Mouse (Mus musculus) midbrain, embryonic 12.5 days (tissue): Measurements from ENCODE around the gene Caln1. TPM values are rescaled to one million over a fixed set of nuclear protein-coding genes. Genes with fewer than 3 reads are reported as not detected.
A peak's percentile ranks its signal among the peaks of the same experiment; 100 is the strongest.

Source experiments
- ATAC-seq: fragments of 200-750 bp; cut with Nextera tagmentation; 2 replicates; pipeline ENCODE4 v1.8.0; 2017; ENCODE audit warnings: low read depth, moderate TSS enrichment, moderate library complexity; ENCODE audit not compliant: low FRiP score
- H3K27ac ChIP-seq: fragments of 300-500 bp; sonication (generic); replicated peaks from 2 replicates; pipeline ENCODE4 v1.5.1; 2016; ENCODE audit warnings: mild to moderate bottlenecking
- H3K27me3 ChIP-seq: fragments of 300-500 bp; sonication (generic); 2 replicates; pipeline ENCODE4 v1.6.1; 2016; ENCODE audit warnings: mild to moderate bottlenecking
- H3K36me3 ChIP-seq: fragments of 300-500 bp; sonication (generic); 2 replicates; pipeline ENCODE4 v1.6.1; 2016
- H3K4me1 ChIP-seq: fragments of 300-500 bp; sonication (generic); 2 replicates; pipeline ENCODE4 v1.6.1; 2016
- H3K4me2 ChIP-seq: fragments of 300-500 bp; sonication (generic); replicated peaks from 2 replicates; pipeline ENCODE4 v1.6.1; 2016; ENCODE audit warnings: mild to moderate bottlenecking, moderate library complexity
- H3K4me3 ChIP-seq: fragments of 300-500 bp; sonication (generic); 2 replicates; pipeline ENCODE4 v1.5.1; 2016; ENCODE audit warnings: mild to moderate bottlenecking
- H3K9ac ChIP-seq: fragments of 300-500 bp; sonication (generic); replicated peaks from 2 replicates; pipeline ENCODE4 v1.6.1; 2016; ENCODE audit warnings: mild to moderate bottlenecking, moderate library complexity
- H3K9me3 ChIP-seq: fragments of 300-500 bp; sonication (generic); 2 replicates; pipeline ENCODE4 v1.6.1; 2016; ENCODE audit warnings: mild to moderate bottlenecking
- WGBS: fragments of 180-500 bp; shearing (Covaris S2); methylation state at CpG from one replicate; pipeline ENCODE4 v1.1.7; 2016; 5-methylcytosine and 5-hydroxymethylcytosine counted together
- polyA plus RNA-seq: library from polyadenylated mRNA; unstranded; fragments of >200 nt; fragmentation: Nextera tagmentation; extraction: Ambion mirVana; gene quantifications from 2 replicates; pipeline ENCODE4 v1.2.1, GENCODE M21; 2016

Caln1 gene
- 0.89 and 1.2 TPM in 2 replicates for polyA plus RNA-seq

- no peaks in the 10 kb centered on the region for H3K36me3 ChIP-seq
- no peak for ATAC-seq
- no peaks in the 10 kb centered on the region for H3K4me1 ChIP-seq
- no peak within 1 kb of the TSS for H3K4me3 ChIP-seq
- no peaks in the 10 kb centered on the region for H3K27me3 ChIP-seq
- WGBS = 87% methylated on average over 11 of the region's 11 CpGs
- H3K9me3 ChIP-seq = no peaks in the 10 kb centered on the region
- H3K27ac ChIP-seq = no peak within 1 kb of the TSS
- no peak within 1 kb of the TSS for H3K9ac ChIP-seq
- no peak within 1 kb of the TSS for H3K4me2 ChIP-seq
These were observed at the start of gene Caln1 for GRCm38 (mm10) chr5:130369237-130369636. Caln1 (plus strand) TSS chr5:130369455.

- no peaks in the 10 kb centered on the region for H3K4me1 ChIP-seq
- H3K9me3 ChIP-seq = peaks cover 4% of the 10 kb centered on the region; the same call in 1 of the 2 replicates
- no peak for ATAC-seq
- H3K9ac ChIP-seq = no peak overlapping the region
- no peak overlapping the region for H3K4me2 ChIP-seq
- no peaks in the 10 kb centered on the region for H3K27me3 ChIP-seq
- 94% methylated on average over 5 of the region's 5 CpGs for WGBS
- H3K27ac ChIP-seq = no peak overlapping the region
- no peak overlapping the region for H3K4me3 ChIP-seq
- H3K36me3 ChIP-seq = peaks cover 12% of the 10 kb centered on the region
These were observed 49.5 kb upstream of the Caln1 start for GRCm38 (mm10) chr5:130319783-130320182.

- Histone ChIP-seq H3K4me2 (no peak overlapping the region), H3K27me3 (no peaks in the 10 kb centered on the region), H3K4me3 (no peak overlapping the region), H3K9me3 (peaks cover 4% of the 10 kb centered on the region; the same call in 1 of the 2 replicates), H3K4me1 (no peaks in the 10 kb centered on the region), H3K9ac (no peak overlapping the region), H3K27ac (no peak overlapping the region), H3K36me3 (peaks cover 19% of the 10 kb centered on the region)
- ATAC-seq = no peak
- WGBS = 84% methylated on average over 3 of the region's 3 CpGs
These were observed 48.8 kb upstream of the Caln1 start for GRCm38 (mm10) chr5:130320485-130320884.

GRCm38 (mm10) chr5:130325486-130325885 is 43.8 kb upstream of the Caln1 start:
- no peak for ATAC-seq
- no peaks in the 10 kb centered on the region for H3K27me3 ChIP-seq
- no peak overlapping the region for H3K4me3 ChIP-seq
- WGBS = 97% methylated on average over 8 of the region's 8 CpGs
- no peak overlapping the region for H3K27ac ChIP-seq
- no peak overlapping the region for H3K4me2 ChIP-seq
- H3K9me3 ChIP-seq = peaks cover 4% of the 10 kb centered on the region; the same call in 1 of the 2 replicates
- no peaks in the 10 kb centered on the region for H3K4me1 ChIP-seq
- H3K36me3 ChIP-seq = peaks cover 23% of the 10 kb centered on the region
- no peak overlapping the region for H3K9ac ChIP-seq

- Histone ChIP-seq H3K27ac (no peak overlapping the region), H3K9me3 (peaks cover 4% of the 10 kb centered on the region; the same call in 1 of the 2 replicates), H3K27me3 (no peaks in the 10 kb centered on the region), H3K4me1 (peaks cover 3% of the 10 kb centered on the region; the same call in 1 of the 2 replicates), H3K9ac (no peak overlapping the region), H3K36me3 (peaks cover 23% of the 10 kb centered on the region), H3K4me2 (no peak overlapping the region), H3K4me3 (no peak overlapping the region)
- no peak for ATAC-seq
- WGBS = 85% methylated on average over 6 of the region's 6 CpGs
These were observed 41.5 kb upstream of the Caln1 start for GRCm38 (mm10) chr5:130327615-130328263.

GRCm38 (mm10) chr5:130328366-130328765 is 40.9 kb upstream of the Caln1 start:
- Histone ChIP-seq H3K4me2 (no peak overlapping the region), H3K27me3 (no peaks in the 10 kb centered on the region), H3K9me3 (peaks cover 4% of the 10 kb centered on the region; the same call in 1 of the 2 replicates), H3K4me3 (no peak overlapping the region), H3K27ac (no peak overlapping the region), H3K36me3 (peaks cover 23% of the 10 kb centered on the region), H3K9ac (no peak overlapping the region), H3K4me1 (peaks cover 3% of the 10 kb centered on the region; the same call in 1 of the 2 replicates)
- no peak for ATAC-seq
- 85% methylated on average over 9 of the region's 9 CpGs for WGBS

- no peaks in the 10 kb centered on the region for H3K27me3 ChIP-seq
- H3K9me3 ChIP-seq = no peaks in the 10 kb centered on the region
- H3K4me2 ChIP-seq = no peak overlapping the region
- no peak overlapping the region for H3K27ac ChIP-seq
- no peak for ATAC-seq
- H3K4me3 ChIP-seq = no peak overlapping the region
- peaks cover 3% of the 10 kb centered on the region; the same call in 1 of the 2 replicates for H3K4me1 ChIP-seq
- WGBS = 82% methylated on average over 2 of the region's 2 CpGs
- peaks cover 19% of the 10 kb centered on the region for H3K36me3 ChIP-seq
- no peak overlapping the region for H3K9ac ChIP-seq
These were observed 39.4 kb upstream of the Caln1 start for GRCm38 (mm10) chr5:130329889-130330288.

GRCm38 (mm10) chr5:130330801-130331200 is 38.5 kb upstream of the Caln1 start:
- H3K27me3 ChIP-seq = no peaks in the 10 kb centered on the region
- H3K9ac ChIP-seq = no peak overlapping the region
- H3K4me3 ChIP-seq = no peak overlapping the region
- ATAC-seq = no peak
- WGBS = 90% methylated on average over 4 of the region's 4 CpGs
- H3K36me3 ChIP-seq = peaks cover 19% of the 10 kb centered on the region
- no peak overlapping the region for H3K27ac ChIP-seq
- H3K4me2 ChIP-seq = no peak overlapping the region
- no peaks in the 10 kb centered on the region for H3K9me3 ChIP-seq
- peaks cover 3% of the 10 kb centered on the region; the same call in 1 of the 2 replicates for H3K4me1 ChIP-seq

GRCm38 (mm10) chr5:130331206-130331605 is 38.0 kb upstream of the Caln1 start:
- no peak overlapping the region for H3K27ac ChIP-seq
- peak overlapping the region; percentile 24; the same call in 1 of the 2 replicates for H3K9ac ChIP-seq
- peaks cover 17% of the 10 kb centered on the region for H3K36me3 ChIP-seq
- no peaks in the 10 kb centered on the region for H3K9me3 ChIP-seq
- no peak overlapping the region for H3K4me2 ChIP-seq
- no peak for ATAC-seq
- peaks cover 3% of the 10 kb centered on the region; the same call in 1 of the 2 replicates for H3K4me1 ChIP-seq
- 75% methylated on average over 4 of the region's 4 CpGs for WGBS
- no peak overlapping the region for H3K4me3 ChIP-seq
- H3K27me3 ChIP-seq = no peaks in the 10 kb centered on the region

GRCm38 (mm10) chr5:130333566-130333965 is 35.7 kb upstream of the Caln1 start:
- no peak overlapping the region for H3K27ac ChIP-seq
- no peak overlapping the region for H3K4me2 ChIP-seq
- no peak for ATAC-seq
- H3K4me3 ChIP-seq = no peak overlapping the region
- H3K9ac ChIP-seq = no peak overlapping the region
- WGBS = 85% methylated on average over 7 of the region's 7 CpGs
- H3K4me1 ChIP-seq = peaks cover 3% of the 10 kb centered on the region; the same call in 1 of the 2 replicates
- H3K36me3 ChIP-seq = peaks cover 25% of the 10 kb centered on the region
- H3K27me3 ChIP-seq = no peaks in the 10 kb centered on the region; the same call in 1 of the 2 replicates
- no peaks in the 10 kb centered on the region for H3K9me3 ChIP-seq

- H3K27me3 ChIP-seq = no peaks in the 10 kb centered on the region; the same call in 1 of the 2 replicates
- peaks cover 3% of the 10 kb centered on the region; the same call in 1 of the 2 replicates for H3K4me1 ChIP-seq
- H3K4me2 ChIP-seq = no peak overlapping the region
- no peak overlapping the region for H3K9ac ChIP-seq
- no peaks in the 10 kb centered on the region for H3K9me3 ChIP-seq
- H3K4me3 ChIP-seq = no peak overlapping the region
- H3K27ac ChIP-seq = no peak overlapping the region
- WGBS = 90% methylated on average over 11 of the region's 11 CpGs
- no peak for ATAC-seq
- peaks cover 25% of the 10 kb centered on the region for H3K36me3 ChIP-seq
These were observed 35.3 kb upstream of the Caln1 start for GRCm38 (mm10) chr5:130333971-130334370.

- H3K4me2 ChIP-seq = no peak overlapping the region
- no peaks in the 10 kb centered on the region for H3K9me3 ChIP-seq
- no peaks in the 10 kb centered on the region; the same call in 1 of the 2 replicates for H3K27me3 ChIP-seq
- H3K4me1 ChIP-seq = peaks cover 3% of the 10 kb centered on the region; the same call in 1 of the 2 replicates
- no peak overlapping the region for H3K4me3 ChIP-seq
- peaks cover 32% of the 10 kb centered on the region for H3K36me3 ChIP-seq
- 96% methylated on average over 4 of the region's 4 CpGs for whole genome bisulfite sequencing
- H3K27ac ChIP-seq = no peak overlapping the region
- ATAC-seq = no peak
- H3K9ac ChIP-seq = no peak overlapping the region
These were observed 33.8 kb upstream of the Caln1 start for GRCm38 (mm10) chr5:130335462-130335861.
